Mouse (Mus musculus) C2C12 (cell line): ENCODE measurements around the gene Fasl. TPM values are rescaled to one million over a fixed set of nuclear protein-coding genes. Genes with fewer than 3 reads are reported as not detected.

Experiments used
- H3K27me3 ChIP-seq: one replicate; pipeline ENCODE4 v1.6.1; 2011; ENCODE audit not compliant: control insufficient read depth, insufficient read depth, insufficient read length
- H3K36me3 ChIP-seq: one replicate; pipeline ENCODE4 v1.6.1; 2011; ENCODE audit not compliant: control insufficient read depth, insufficient read depth
- H3K4me3 ChIP-seq: one replicate; pipeline ENCODE4 v1.5.1; 2011; ENCODE audit warnings: mild to moderate bottlenecking, control low read depth; ENCODE audit not compliant: poor library complexity, insufficient read depth, severe bottlenecking
- H3K79me2 ChIP-seq: one replicate; pipeline ENCODE4 v1.6.1; 2011; ENCODE audit not compliant: control insufficient read depth, insufficient read depth
- H3K79me3 ChIP-seq: one replicate; pipeline ENCODE4 v1.6.1; 2011; ENCODE audit warnings: low read depth, control low read depth
- H3ac ChIP-seq: one replicate; pipeline ENCODE3; 2011; ENCODE audit warnings: low read depth; ENCODE audit not compliant: control insufficient read depth, insufficient read length
- CEBPB ChIP-seq: IDR thresholded peaks from one replicate; pipeline ENCODE4 v1.6.1; 2011; ENCODE audit warnings: low read depth, mild to moderate bottlenecking, control low read depth, moderate library complexity
- CTCF ChIP-seq: IDR thresholded peaks from one replicate; pipeline ENCODE4 v1.5.1; 2011; ENCODE audit not compliant: control insufficient read depth, insufficient read depth, insufficient read length
- FOSL1 ChIP-seq: IDR thresholded peaks from one replicate; pipeline ENCODE4 v1.8.0; 2011; ENCODE audit warnings: mild to moderate bottlenecking, low read length; ENCODE audit not compliant: poor library complexity, insufficient read depth, severe bottlenecking
- MAX ChIP-seq: IDR thresholded peaks from one replicate; pipeline ENCODE4 v1.6.1; 2011; ENCODE audit warnings: mild to moderate bottlenecking, control low read depth
- MYOD1 ChIP-seq: IDR thresholded peaks from one replicate; pipeline ENCODE4 v1.6.1; 2011; ENCODE audit warnings: low read depth; ENCODE audit not compliant: control insufficient read depth, insufficient read length
- MYOG ChIP-seq: IDR thresholded peaks from one replicate; pipeline ENCODE4 v1.6.1; 2011; ENCODE audit not compliant: control insufficient read depth, insufficient read length; ENCODE audit errors: extremely low read depth
- USF1 ChIP-seq: IDR thresholded peaks from one replicate; pipeline ENCODE4 v1.6.1; 2011; ENCODE audit warnings: low read depth, mild to moderate bottlenecking, control low read depth, moderate library complexity
- polyA plus RNA-seq: library from polyadenylated mRNA; unstranded; fragments of >200 nt; fragmentation: generic; extraction: Trizol; gene quantifications from one replicate; pipeline ENCODE4 v1.2.1, GENCODE M21; 2012; ENCODE audit warnings: missing spikeins

The Fasl gene
- polyA plus RNA-seq, 1 experiment: not detected

GRCm38 (mm10) chr1:161769329-161769728, 19.0 kb downstream of the Fasl start:
- H3K36me3 ChIP-seq: no peaks in the 10 kb centered on the region
- no peak overlapping the region for H3ac ChIP-seq
- H3K27me3 ChIP-seq: peaks cover 8% of the 10 kb centered on the region
- H3K79me3 ChIP-seq: no peaks in the 10 kb centered on the region
- no peak overlapping the region for H3K4me3 ChIP-seq
- TF ChIP-seq FOSL1: no peak
- no peak for TF ChIP-seq CEBPB
- no peak for TF ChIP-seq MYOD1
- TF ChIP-seq USF1: no peak
- no peak for TF ChIP-seq MAX
- TF ChIP-seq MYOG: no peak
- no peak for TF ChIP-seq CTCF
- no peaks in the 10 kb centered on the region for H3K79me2 ChIP-seq

- Histone ChIP-seq H3K79me3 (no peaks in the 10 kb centered on the region), H3K79me2 (no peaks in the 10 kb centered on the region), H3K4me3 (no peak overlapping the region), H3ac (no peak overlapping the region), H3K36me3 (no peaks in the 10 kb centered on the region), H3K27me3 (peaks cover 4% of the 10 kb centered on the region)
- TF ChIP-seq MYOD1: no peak
- TF ChIP-seq USF1: no peak
- TF ChIP-seq FOSL1: no peak
- no peak for TF ChIP-seq MYOG
These were observed 21.2 kb downstream of the Fasl start for GRCm38 (mm10) chr1:161767101-161767524.

- H3K4me3 ChIP-seq: no peak overlapping the region
- H3K79me2 ChIP-seq: no peaks in the 10 kb centered on the region
- H3K79me3 ChIP-seq: no peaks in the 10 kb centered on the region
- H3K27me3 ChIP-seq: peaks cover 4% of the 10 kb centered on the region
- no peaks in the 10 kb centered on the region for H3K36me3 ChIP-seq
- no peak overlapping the region for H3ac ChIP-seq
- TF ChIP-seq CEBPB (no peak), MYOD1 (no peak), MYOG (no peak), FOSL1 (no peak), CTCF (no peak), USF1 (no peak), MAX (no peak)
These were observed 21.6 kb downstream of the Fasl start for GRCm38 (mm10) chr1:161766656-161767055.

- Histone ChIP-seq H3K4me3 (no peak overlapping the region), H3K36me3 (no peaks in the 10 kb centered on the region), H3ac (no peak overlapping the region), H3K79me3 (no peaks in the 10 kb centered on the region), H3K27me3 (peaks cover 4% of the 10 kb centered on the region), H3K79me2 (no peaks in the 10 kb centered on the region)
- TF ChIP-seq CEBPB: no peak
- no peak for TF ChIP-seq MYOG
- no peak for TF ChIP-seq CTCF
- no peak for TF ChIP-seq MYOD1
- TF ChIP-seq MAX: no peak
- TF ChIP-seq FOSL1: no peak
- no peak for TF ChIP-seq USF1
These were observed 22.4 kb downstream of the Fasl start for GRCm38 (mm10) chr1:161765932-161766331.

GRCm38 (mm10) chr1:161764964-161765363, 23.3 kb downstream of the Fasl start:
- Histone ChIP-seq H3K79me2 (no peaks in the 10 kb centered on the region), H3K4me3 (no peak overlapping the region), H3K79me3 (no peaks in the 10 kb centered on the region), H3K27me3 (no peaks in the 10 kb centered on the region), H3ac (no peak overlapping the region), H3K36me3 (no peaks in the 10 kb centered on the region)
- no peak for TF ChIP-seq MAX
- TF ChIP-seq USF1: no peak
- TF ChIP-seq CEBPB: no peak
- no peak for TF ChIP-seq MYOG
- no peak for TF ChIP-seq CTCF

GRCm38 (mm10) chr1:161761556-161761955, 26.7 kb downstream of the Fasl start:
- TF ChIP-seq CEBPB: no peak
- no peak for TF ChIP-seq USF1
- no peak for TF ChIP-seq FOSL1
- no peak for TF ChIP-seq MAX
- no peak for TF ChIP-seq MYOD1
- TF ChIP-seq CTCF: no peak
- TF ChIP-seq MYOG: no peak
- no peaks in the 10 kb centered on the region for H3K27me3 ChIP-seq
- no peak overlapping the region for H3K4me3 ChIP-seq
- no peaks in the 10 kb centered on the region for H3K79me3 ChIP-seq
- H3K79me2 ChIP-seq: no peaks in the 10 kb centered on the region
- H3K36me3 ChIP-seq: no peaks in the 10 kb centered on the region
- no peak overlapping the region for H3ac ChIP-seq
